Mouse (Mus musculus): ENCODE data around the gene Pax9. TPM values are rescaled to one million over a fixed set of nuclear protein-coding genes. Genes with fewer than 3 reads are reported as not detected.
A peak's percentile ranks its signal among the peaks of the same experiment; 100 is the strongest.

Pax9 gene
- 0.04 TPM in 1 of 2 replicates, not detected in the other for polyA plus RNA-seq (2015; fragmentation: Nextera tagmentation; extraction: Ambion mirVana)

- peak within 1 kb of the TSS; percentile 17; the same call in 1 of the 2 replicates for H3K4me2 ChIP-seq (ENCODE audit: low read length)
- no peak within 1 kb of the TSS for H3K9ac ChIP-seq (ENCODE audit: low read depth, low read length)
- H3K4me1 ChIP-seq (ENCODE audit: control insufficient read depth, insufficient read depth, low read depth, low read length) = peaks cover 6% of the 10 kb centered on the region
- H3K36me3 ChIP-seq (ENCODE audit: control insufficient read depth, insufficient read depth, low read length) = no peaks in the 10 kb centered on the region
- H3K27ac ChIP-seq (ENCODE audit: low read depth, low read length) = no peak within 1 kb of the TSS
- ATAC-seq = no peak
- H3K4me3 ChIP-seq (ENCODE audit: low read length) = no peak within 1 kb of the TSS
- H3K27me3 ChIP-seq (replicated peaks; ENCODE audit: control insufficient read depth, insufficient read depth, low read length) = peaks cover 68% of the 10 kb centered on the region
- H3K9me3 ChIP-seq (ENCODE audit: control insufficient read depth, low read length) = peaks cover 3% of the 10 kb centered on the region
- WGBS = under 1% methylated on average over 40 of the region's 40 CpGs
Measured at GRCm38 (mm10) chr12:56691427-56692079, at the start of gene Pax9. Gene Pax9 (plus strand): TSS chr12:56691767.

GRCm38 (mm10) chr12:56669451-56670122, 22.0 kb upstream of the Pax9 start:
- no peaks in the 10 kb centered on the region; the same call in 1 of the 2 replicates for H3K27me3 ChIP-seq (replicated peaks; ENCODE audit: control insufficient read depth, insufficient read depth, low read length)
- no peak overlapping the region for H3K9ac ChIP-seq (ENCODE audit: low read depth, low read length)
- no peak for ATAC-seq
- H3K4me3 ChIP-seq (ENCODE audit: low read length) = no peak overlapping the region
- H3K36me3 ChIP-seq (ENCODE audit: control insufficient read depth, insufficient read depth, low read length) = no peaks in the 10 kb centered on the region
- no peaks in the 10 kb centered on the region for H3K4me1 ChIP-seq (ENCODE audit: control insufficient read depth, insufficient read depth, low read depth, low read length)
- H3K9me3 ChIP-seq (ENCODE audit: control insufficient read depth, low read length) = no peaks in the 10 kb centered on the region
- WGBS = 82% methylated on average over 9 of the region's 9 CpGs
- no peak overlapping the region for H3K4me2 ChIP-seq (ENCODE audit: low read length)
- H3K27ac ChIP-seq (ENCODE audit: low read depth, low read length) = no peak overlapping the region

GRCm38 (mm10) chr12:56670795-56671194, 20.8 kb upstream of the Pax9 start:
- H3K9me3 ChIP-seq (ENCODE audit: control insufficient read depth, low read length) = no peaks in the 10 kb centered on the region
- H3K27me3 ChIP-seq (replicated peaks; ENCODE audit: control insufficient read depth, insufficient read depth, low read length) = no peaks in the 10 kb centered on the region; the same call in 1 of the 2 replicates
- no peaks in the 10 kb centered on the region for H3K36me3 ChIP-seq (ENCODE audit: control insufficient read depth, insufficient read depth, low read length)
- no peak overlapping the region for H3K4me3 ChIP-seq (ENCODE audit: low read length)
- no peak overlapping the region for H3K4me2 ChIP-seq (ENCODE audit: low read length)
- H3K4me1 ChIP-seq (ENCODE audit: control insufficient read depth, insufficient read depth, low read depth, low read length) = no peaks in the 10 kb centered on the region
- no peak for ATAC-seq
- H3K9ac ChIP-seq (ENCODE audit: low read depth, low read length) = no peak overlapping the region
- H3K27ac ChIP-seq (ENCODE audit: low read depth, low read length) = no peak overlapping the region
- 93% methylated on average over 9 of the region's 9 CpGs for WGBS

- WGBS = 36% methylated on average over 3 of the region's 3 CpGs
- no peak overlapping the region for H3K9ac ChIP-seq (ENCODE audit: low read depth, low read length)
- no peaks in the 10 kb centered on the region for H3K36me3 ChIP-seq (ENCODE audit: control insufficient read depth, insufficient read depth, low read length)
- H3K4me1 ChIP-seq (ENCODE audit: control insufficient read depth, insufficient read depth, low read depth, low read length) = no peaks in the 10 kb centered on the region
- peaks cover 14% of the 10 kb centered on the region for H3K27me3 ChIP-seq (replicated peaks; ENCODE audit: control insufficient read depth, insufficient read depth, low read length)
- no peak for ATAC-seq
- no peak overlapping the region for H3K4me2 ChIP-seq (ENCODE audit: low read length)
- H3K4me3 ChIP-seq (ENCODE audit: low read length) = no peak overlapping the region
- H3K27ac ChIP-seq (ENCODE audit: low read depth, low read length) = no peak overlapping the region
- H3K9me3 ChIP-seq (ENCODE audit: control insufficient read depth, low read length) = no peaks in the 10 kb centered on the region
Measured at GRCm38 (mm10) chr12:56674726-56675125, 16.8 kb upstream of the Pax9 start.

- no peaks in the 10 kb centered on the region for H3K36me3 ChIP-seq (ENCODE audit: control insufficient read depth, insufficient read depth, low read length)
- H3K4me2 ChIP-seq (ENCODE audit: low read length) = no peak overlapping the region
- H3K27me3 ChIP-seq (replicated peaks; ENCODE audit: control insufficient read depth, insufficient read depth, low read length) = peaks cover 40% of the 10 kb centered on the region
- peaks cover 5% of the 10 kb centered on the region for H3K4me1 ChIP-seq (ENCODE audit: control insufficient read depth, insufficient read depth, low read depth, low read length)
- ATAC-seq = no peak
- no peak overlapping the region for H3K27ac ChIP-seq (ENCODE audit: low read depth, low read length)
- no peak overlapping the region for H3K4me3 ChIP-seq (ENCODE audit: low read length)
- H3K9ac ChIP-seq (ENCODE audit: low read depth, low read length) = no peak overlapping the region
- 72% methylated on average over 7 of the region's 7 CpGs for WGBS
- H3K9me3 ChIP-seq (ENCODE audit: control insufficient read depth, low read length) = no peaks in the 10 kb centered on the region
Measured at GRCm38 (mm10) chr12:56677620-56678019, 13.9 kb upstream of the Pax9 start.

- Histone ChIP-seq H3K9ac (ENCODE audit: low read depth, low read length) (peak overlapping the region; percentile 20), H3K4me1 (ENCODE audit: control insufficient read depth, insufficient read depth, low read depth, low read length) (peaks cover 5% of the 10 kb centered on the region), H3K27me3 (replicated peaks; ENCODE audit: control insufficient read depth, insufficient read depth, low read length) (peaks cover 74% of the 10 kb centered on the region), H3K4me3 (ENCODE audit: low read length) (peak overlapping the region; percentile 36), H3K4me2 (ENCODE audit: low read length) (peak overlapping the region; percentile 62), H3K9me3 (ENCODE audit: control insufficient read depth, low read length) (no peaks in the 10 kb centered on the region), H3K27ac (ENCODE audit: low read depth, low read length) (no peak overlapping the region), H3K36me3 (ENCODE audit: control insufficient read depth, insufficient read depth, low read length) (no peaks in the 10 kb centered on the region)
- peak; percentile 61 for ATAC-seq
- 1% methylated on average over 38 of the region's 38 CpGs for WGBS
Measured at GRCm38 (mm10) chr12:56681096-56681811, 10.3 kb upstream of the Pax9 start.

GRCm38 (mm10) chr12:56687640-56688481, 3.7 kb upstream of the Pax9 start:
- no peak for ATAC-seq
- H3K4me1 ChIP-seq (ENCODE audit: control insufficient read depth, insufficient read depth, low read depth, low read length) = no peaks in the 10 kb centered on the region
- peaks cover 3% of the 10 kb centered on the region for H3K9me3 ChIP-seq (ENCODE audit: control insufficient read depth, low read length)
- 3% methylated on average over 15 of the region's 15 CpGs for whole genome bisulfite sequencing
- H3K27ac ChIP-seq (ENCODE audit: low read depth, low read length) = no peak overlapping the region
- no peaks in the 10 kb centered on the region for H3K36me3 ChIP-seq (ENCODE audit: control insufficient read depth, insufficient read depth, low read length)
- H3K9ac ChIP-seq (ENCODE audit: low read depth, low read length) = no peak overlapping the region
- no peak overlapping the region for H3K4me2 ChIP-seq (ENCODE audit: low read length)
- peaks cover 72% of the 10 kb centered on the region for H3K27me3 ChIP-seq (replicated peaks; ENCODE audit: control insufficient read depth, insufficient read depth, low read length)
- no peak overlapping the region for H3K4me3 ChIP-seq (ENCODE audit: low read length)

- no peak for ATAC-seq
- peaks cover 3% of the 10 kb centered on the region for H3K9me3 ChIP-seq (ENCODE audit: control insufficient read depth, low read length)
- 1% methylated on average over 10 of the region's 10 CpGs for WGBS
- no peak overlapping the region for H3K4me3 ChIP-seq (ENCODE audit: low read length)
- no peaks in the 10 kb centered on the region for H3K36me3 ChIP-seq (ENCODE audit: control insufficient read depth, insufficient read depth, low read length)
- H3K27ac ChIP-seq (ENCODE audit: low read depth, low read length) = no peak overlapping the region
- no peak overlapping the region for H3K9ac ChIP-seq (ENCODE audit: low read depth, low read length)
- peaks cover 72% of the 10 kb centered on the region for H3K27me3 ChIP-seq (replicated peaks; ENCODE audit: control insufficient read depth, insufficient read depth, low read length)
- H3K4me2 ChIP-seq (ENCODE audit: low read length) = no peak overlapping the region
- no peaks in the 10 kb centered on the region for H3K4me1 ChIP-seq (ENCODE audit: control insufficient read depth, insufficient read depth, low read depth, low read length)
Measured at GRCm38 (mm10) chr12:56688482-56688840, 3.1 kb upstream of the Pax9 start.

All from hindbrain, embryonic 16.5 days (tissue).